Mouse (Mus musculus) gastrocnemius, adult 8-10 months (tissue): ENCODE results near the gene Sfi1. TPM values are rescaled to one million over a fixed set of nuclear protein-coding genes. Genes with fewer than 3 reads are reported as not detected.
A peak's percentile ranks its signal among the peaks of the same experiment; 100 is the strongest.
"Not testable (repeated sequence)": the region's sequence is repeated elsewhere in the genome, so short reads cannot be mapped to it uniquely, and the experiment has no call there.

ENCODE experiments used
- DNase-seq, 2 experiments: peaks; one replicate each; pipeline ENCODE4 v3.0.0; 2022; ENCODE audit warnings: low spot score in 2 of 2
- total RNA-seq, 4 experiments: library from RNA; stranded (reverse); gene quantifications; 2 replicates each; pipeline ENCODE4 v1.2.4; 2022

Sfi1 gene
- total RNA-seq, 4 experiments from 2014 or later = 7.8 to 12.1 (median 9.6) TPM

- not testable (repeated sequence) for DNase-seq
Observed at GRCm38 (mm10) chr11:3145359-3146165, 47.7 kb downstream of the Sfi1 start.

GRCm38 (mm10) chr11:3143984-3144383 is 49.3 kb downstream of the Sfi1 start:
- DNase-seq = not testable (repeated sequence)

DNA sequence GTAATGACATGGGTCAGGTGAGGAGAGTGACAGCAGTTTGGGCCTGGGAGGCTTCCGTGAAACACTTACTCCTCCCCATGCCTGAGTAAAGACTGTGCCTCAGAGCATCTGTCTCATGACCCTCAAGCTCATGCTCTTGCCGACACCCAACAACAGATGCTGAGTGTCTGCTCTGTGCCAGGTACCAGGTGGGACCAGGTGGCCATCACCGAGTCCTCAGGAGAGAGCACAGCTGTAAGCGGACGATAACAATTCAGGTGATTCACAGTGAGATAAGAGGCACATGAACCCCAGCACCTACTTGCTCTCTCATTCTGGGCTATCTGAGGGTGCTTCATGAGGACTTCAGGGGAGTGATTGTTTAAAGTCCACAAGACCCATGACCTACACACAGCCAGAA is 50.9 kb downstream of the Sfi1 start:
- DNase-seq = peak; percentile 91 to 96

DNA sequence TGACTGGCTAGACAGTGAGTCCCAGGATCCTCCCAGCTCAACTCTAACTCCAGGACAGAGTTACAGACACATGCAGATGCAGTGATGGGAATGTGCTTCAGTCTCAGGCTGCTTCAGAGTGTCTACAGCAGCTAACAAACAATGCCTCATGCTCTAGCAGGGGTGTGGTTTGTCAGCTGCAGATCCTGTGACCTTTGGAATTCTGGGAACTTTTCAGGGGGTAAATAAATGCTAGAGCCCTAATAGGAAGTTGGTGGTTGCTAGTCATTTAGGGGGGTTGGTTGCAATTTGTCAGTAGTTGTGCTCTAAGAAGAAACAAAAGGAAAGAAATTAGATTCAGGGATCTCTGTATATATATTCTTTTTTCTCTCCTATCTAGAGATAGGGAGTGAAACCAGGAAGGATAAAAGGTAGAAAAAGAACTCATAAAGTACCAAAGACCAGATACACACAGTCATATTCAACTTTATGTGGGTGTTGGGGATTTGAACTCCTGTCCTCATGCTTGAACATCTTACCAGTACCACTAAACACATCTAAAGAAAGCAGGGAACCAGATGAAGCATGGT is 52.2 kb downstream of the Sfi1 start:
- not testable (repeated sequence) for DNase-seq

DNA sequence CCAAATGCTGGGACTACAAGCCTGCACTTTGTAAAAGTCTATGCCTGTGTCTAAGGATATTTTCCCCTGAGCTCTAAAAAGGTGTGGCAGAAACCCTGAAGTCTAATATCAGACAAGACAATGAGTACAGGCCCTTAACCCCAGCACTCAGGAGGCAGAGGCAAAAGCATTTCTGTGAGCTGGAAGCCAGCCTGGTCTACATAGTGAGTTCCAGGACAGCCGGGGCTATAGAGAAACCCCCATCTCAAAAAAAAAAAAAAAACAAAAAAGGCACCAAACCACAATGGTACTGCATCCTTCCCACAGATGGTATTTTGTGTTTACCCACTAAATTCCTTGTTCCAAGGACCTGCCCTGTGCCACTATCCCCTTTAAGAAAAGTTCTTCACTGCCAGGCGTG is 54.9 kb downstream of the Sfi1 start:
- DNase-seq = peak; percentile 54 to 56

DNA sequence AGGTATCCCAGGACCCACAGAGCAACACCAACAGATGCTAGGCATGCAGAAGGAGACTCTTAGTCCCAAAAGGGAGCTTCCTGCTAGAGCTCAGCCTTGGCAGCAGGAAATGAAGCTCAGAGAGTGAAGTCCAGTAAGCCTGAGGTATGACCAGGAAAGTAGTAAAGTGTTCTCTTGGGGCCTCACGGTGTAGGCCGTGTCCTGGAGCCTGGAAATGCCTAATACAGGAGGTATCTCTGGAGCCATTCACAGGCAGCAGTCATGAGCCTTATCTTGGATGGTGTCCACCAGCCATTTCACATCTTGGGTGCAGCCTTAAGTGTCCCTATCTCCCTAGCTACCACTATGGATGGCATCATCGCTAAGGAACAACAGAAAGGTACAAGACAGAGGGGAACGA is 56.0 kb downstream of the Sfi1 start:
- peak; percentile 58 to 69 for DNase-seq

- not testable (repeated sequence) for DNase-seq
Observed at GRCm38 (mm10) chr11:3135956-3136355, 57.3 kb downstream of the Sfi1 start.

DNA sequence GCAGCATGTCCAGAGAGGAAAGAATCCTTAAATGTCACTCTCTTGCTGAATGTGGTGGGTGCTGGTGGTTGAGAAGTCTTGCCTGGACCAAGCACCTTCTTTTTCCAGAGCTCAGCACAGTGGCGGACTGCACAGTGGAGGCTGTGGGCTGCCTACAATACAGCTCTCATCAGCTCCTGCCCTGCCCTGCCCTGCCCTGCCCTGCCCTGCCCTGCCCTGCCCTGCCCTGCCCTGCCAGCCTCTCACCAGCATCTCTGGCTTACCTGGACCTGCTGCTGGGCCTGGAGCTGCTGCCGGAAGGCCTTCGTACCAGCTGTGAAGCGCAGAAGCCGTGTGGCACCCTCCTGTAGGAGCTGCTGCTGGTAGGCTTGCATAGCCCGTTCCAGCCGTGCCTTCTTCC is 57.9 kb downstream of the Sfi1 start:
- not testable (repeated sequence) for DNase-seq

DNA sequence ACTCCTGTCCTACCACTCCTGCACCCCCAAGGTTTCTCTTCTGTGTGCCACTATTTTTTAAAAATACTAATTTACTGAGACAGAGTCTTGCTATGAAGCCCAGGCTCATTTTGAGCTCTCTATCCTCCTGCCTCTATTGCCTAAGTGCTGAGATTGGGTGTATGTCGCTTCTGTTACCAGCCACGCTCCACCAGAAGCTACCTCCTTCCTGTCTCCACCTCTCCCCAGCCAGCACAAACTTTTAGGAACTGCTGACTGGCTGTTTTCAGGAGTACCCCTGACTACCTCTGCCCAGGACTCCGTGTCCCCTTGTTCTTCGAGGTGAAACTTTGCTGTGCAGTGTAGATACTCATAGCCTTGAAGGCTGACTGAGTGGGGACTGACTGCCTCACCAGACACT is 59.9 kb downstream of the Sfi1 start:
- DNase-seq = not testable (repeated sequence)

DNA sequence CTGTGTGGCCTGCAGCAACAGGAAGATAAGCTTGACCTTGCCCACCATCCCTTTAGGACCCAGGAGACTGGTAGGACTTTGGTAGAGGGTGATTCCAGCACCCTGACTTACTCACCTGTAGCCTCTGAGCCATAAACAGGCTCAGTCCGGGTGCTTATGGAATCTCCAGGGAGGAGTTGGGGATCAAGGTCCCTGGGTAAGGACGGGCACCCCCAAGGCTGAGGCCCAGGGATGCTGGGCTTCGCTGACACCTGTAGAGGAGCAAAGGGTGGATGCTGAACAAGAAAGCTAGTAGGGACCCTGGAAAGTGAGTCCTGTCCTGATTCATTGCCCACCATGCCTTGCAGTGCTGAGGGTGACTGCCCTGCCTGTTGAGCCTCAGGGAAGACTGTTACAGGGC is 60.3 kb downstream of the Sfi1 start:
- DNase-seq = not testable (repeated sequence)

DNA sequence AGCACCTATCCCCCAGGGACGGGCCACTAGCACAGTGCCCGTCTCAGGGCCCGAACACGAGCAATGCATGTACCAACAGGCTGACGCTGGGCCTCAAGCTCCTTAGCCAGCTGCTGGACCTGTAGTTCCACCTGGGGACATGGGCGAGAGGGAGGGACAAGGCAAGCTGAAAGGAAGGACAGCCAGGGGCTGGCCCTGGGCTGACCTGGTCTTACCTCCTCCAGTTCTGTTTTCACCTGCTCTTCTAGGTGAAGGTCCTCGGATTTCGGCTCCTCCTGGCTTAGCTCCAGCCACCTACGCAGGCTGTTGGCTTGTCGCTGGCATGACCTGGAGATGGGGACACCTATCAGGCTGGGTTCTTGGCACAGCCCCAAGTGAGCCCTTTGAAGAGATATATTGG is 61.3 kb downstream of the Sfi1 start:
- DNase-seq = peak; percentile 84 to 85

DNA sequence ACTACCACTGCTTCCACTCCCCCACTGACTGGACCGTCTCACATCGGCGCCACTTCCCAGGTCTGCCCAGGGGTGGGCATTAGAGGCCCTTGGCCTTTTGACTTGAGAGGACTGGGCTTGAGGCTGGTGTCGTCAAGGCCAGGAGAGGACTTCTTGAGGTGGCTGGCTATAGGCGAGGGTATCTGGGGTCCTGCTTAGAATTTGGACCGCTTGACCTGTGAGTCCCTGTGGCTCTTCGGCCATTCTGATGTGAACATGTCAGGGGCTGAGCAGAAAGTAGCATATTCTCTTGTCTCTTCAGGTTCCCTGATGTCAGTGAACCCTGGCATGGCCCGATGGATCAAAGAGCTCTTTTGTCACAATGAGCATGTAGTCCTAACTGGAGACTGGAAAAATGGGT is 63.4 kb downstream of the Sfi1 start:
- DNase-seq = peak; percentile 87 to 90

DNA sequence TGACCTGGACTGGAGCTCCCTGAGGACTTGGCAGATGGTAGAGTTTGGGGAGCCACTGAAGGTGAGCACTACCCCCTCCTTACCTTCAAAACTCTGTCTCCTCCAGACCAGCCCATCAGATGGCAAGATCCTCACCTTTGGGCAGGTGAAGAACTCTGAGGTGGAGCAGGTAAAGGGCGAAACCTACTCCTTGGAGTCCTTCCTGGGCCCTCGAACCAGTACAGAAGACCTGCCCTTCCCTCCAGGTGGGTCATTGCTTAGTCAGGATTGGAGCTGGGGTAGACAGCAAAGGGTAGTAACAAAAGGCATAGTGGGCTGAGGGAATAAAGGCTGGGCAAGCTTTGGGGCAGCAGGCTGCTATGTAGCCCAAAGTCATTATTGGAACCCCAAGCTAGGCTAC is 64.0 kb downstream of the Sfi1 start:
- DNase-seq = not testable (repeated sequence)

DNA sequence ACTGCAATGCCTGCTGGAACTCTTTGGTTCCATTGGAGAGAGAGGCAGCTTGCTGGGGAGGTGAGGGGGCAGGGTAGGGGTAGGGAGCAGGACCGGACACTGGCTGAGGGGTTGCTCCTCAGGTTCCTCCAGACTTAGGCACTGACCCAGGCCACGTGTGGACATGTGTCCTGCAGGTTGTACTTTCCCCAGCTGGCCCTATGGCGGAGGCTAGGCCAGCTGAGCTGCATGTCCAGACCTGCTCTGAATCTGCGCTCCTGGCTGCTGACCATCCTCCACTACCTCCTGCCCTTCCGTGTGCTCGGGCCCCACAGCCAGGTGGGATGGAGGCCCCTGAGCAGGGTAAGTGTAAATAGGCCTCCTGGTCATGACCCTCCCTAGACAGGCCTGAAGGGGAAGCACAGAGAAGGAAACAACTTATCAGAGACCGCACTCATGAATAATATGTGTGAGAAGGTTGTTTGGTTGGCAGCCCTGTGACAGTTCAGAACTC is 65.9 kb downstream of the Sfi1 start:
- peak; percentile 35 to 53 for DNase-seq

GRCm38 (mm10) chr11:3126478-3127302 is 66.6 kb downstream of the Sfi1 start:
- DNase-seq = peak; percentile 94 to 97

- DNase-seq = not testable (repeated sequence)
Observed at GRCm38 (mm10) chr11:3125922-3126321, 67.3 kb downstream of the Sfi1 start.

DNA sequence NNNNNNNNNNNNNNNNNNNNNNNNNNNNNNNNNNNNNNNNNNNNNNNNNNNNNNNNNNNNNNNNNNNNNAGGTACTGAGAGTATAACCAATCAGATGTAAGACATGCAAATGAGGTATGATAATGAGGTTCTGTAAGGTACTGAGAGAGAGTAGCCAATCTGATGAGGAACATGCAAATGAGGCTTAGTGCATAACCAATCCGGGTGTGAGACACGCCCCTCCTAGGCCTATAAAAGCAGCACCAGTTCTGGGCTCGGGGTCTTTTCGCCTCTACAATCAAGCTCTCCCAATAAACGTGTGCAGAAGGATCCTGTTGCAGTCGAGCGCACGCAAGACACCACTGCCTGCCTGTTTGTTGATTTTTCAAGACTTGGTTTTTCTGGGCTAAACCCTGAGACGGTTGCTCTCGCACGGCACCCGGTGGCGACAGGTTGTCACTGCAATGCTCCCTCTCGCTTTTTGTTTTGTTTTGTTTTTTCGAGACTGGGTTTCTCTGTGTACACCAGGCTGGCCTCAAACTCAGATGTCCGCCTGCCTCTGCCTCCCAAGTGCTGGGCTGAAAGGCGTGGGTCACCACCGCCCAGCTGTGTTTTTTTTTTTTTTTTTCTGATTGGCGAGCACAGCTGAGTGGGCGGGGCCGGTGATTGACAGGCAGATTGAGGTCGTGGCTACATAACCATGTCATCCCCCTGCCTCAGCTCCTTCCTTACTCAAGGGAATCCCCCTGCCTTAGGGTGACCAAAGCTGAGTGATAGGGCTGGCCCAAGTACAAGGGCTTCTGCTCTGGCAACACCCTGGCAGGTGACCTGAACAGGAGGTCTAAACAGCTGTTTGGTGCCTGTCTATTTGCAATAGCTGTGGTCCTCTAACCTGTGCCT is 68.1 kb downstream of the Sfi1 start:
- DNase-seq = not testable (repeated sequence)

- no peak for DNase-seq
Observed at GRCm38 (mm10) chr11:3114403-3114802, 78.9 kb downstream of the Sfi1 start.

DNA sequence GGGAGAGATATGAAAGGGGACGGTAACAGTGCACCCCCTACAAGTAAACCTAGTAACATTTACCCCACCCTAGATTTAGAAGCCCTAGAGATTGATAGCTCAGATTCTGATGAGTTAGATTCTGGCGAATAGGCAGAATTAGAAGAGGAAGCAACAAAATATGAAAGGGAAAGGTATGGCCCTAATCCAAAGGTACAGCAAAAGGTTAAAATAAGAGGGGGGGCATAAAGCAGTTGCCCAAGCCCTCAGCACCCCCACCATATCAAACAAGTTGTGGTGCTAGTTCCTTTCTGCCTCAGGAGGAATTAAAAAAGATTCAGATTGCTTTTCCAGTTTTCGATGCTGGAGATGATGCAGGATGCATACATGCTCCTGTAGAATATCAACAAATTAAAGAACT is 87.1 kb downstream of the Sfi1 start:
- DNase-seq = no peak

DNA sequence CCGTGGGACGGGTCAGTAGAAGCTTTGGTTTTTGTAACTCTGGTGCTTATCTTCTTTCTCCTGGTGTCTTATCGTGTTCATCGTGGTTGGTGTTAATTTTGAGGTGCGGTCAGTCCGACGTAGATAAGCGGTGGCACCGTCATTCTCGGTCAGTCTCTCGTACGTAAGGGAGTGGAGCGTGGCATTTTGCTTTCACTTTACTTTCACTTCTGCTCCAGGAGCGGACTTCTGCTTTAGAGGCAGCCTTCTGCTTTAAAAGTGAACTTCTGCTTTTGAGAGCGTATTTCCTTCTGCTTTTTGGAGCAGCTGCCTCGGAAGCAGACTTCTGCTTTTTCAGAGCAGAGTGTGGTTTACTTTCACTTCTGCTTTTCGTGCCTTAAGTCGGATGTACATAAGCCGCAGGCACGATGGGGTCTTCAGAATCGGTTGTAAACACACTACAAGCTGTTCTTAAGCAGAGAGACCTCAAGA is 88.0 kb downstream of the Sfi1 start:
- DNase-seq = no peak
